Mouse (Mus musculus): ENCODE measurements around the gene Emg1. TPM values are rescaled to one million over a fixed set of nuclear protein-coding genes. Genes with fewer than 3 reads are reported as not detected.

Emg1 gene
- polyA plus RNA-seq (2017; shearing (Covaris generic)), result 100 to 1,000 TPM; 465 to 483 TPM

DNA sequence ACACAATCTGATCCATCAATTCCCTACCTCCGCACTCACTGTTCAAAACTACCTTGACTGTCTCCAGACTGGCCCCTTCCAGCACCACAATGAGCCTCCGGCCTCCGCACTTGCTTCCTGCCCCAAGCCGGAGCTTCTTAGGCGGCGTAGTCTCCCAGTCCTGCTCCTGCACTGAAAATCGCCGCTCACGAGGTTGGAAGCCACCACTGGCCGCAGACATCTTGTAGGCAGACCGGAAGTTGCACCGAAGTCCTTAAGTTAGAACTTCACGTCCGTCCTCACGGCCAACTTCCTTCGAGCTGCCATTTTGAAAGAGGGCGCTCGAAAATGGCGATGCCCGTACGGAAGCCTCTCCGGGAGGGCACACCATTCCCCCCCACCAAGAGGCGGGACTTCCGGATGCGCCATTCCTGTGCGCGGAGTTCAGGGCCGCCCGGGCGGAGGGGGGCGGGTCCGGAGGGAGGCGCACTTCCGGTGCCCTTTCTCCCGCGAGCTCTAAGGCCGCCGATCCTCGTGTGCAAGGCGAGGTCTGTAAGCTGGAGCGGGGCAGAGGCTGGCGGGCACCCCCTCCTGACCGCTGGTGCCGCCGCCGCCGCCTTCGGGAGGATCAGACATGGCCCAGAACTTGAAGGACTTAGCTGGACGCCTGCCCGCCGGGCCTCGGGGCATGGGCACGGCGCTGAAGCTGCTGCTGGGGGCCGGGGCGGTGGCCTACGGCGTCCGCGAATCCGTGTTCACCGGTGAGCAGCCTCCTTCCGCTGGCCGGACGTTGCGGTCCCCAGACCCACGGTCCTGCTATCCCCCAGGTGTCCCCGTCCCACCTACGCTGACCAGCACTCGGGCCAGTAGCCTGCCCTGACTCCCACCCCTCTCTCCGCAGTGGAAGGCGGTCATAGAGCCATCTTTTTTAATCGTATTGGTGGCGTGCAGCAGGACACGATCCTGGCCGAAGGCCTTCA lies at the start of gene Emg1, which contains the start of gene Phb2:
TSS of gene Emg1 (minus strand) at position 355 of the 959 bp plus-strand sequence.
TSS of gene Phb2 (plus strand) at position 513 of the 959 bp plus-strand sequence.
- ATAC-seq, result peak; percentile 97

DNA sequence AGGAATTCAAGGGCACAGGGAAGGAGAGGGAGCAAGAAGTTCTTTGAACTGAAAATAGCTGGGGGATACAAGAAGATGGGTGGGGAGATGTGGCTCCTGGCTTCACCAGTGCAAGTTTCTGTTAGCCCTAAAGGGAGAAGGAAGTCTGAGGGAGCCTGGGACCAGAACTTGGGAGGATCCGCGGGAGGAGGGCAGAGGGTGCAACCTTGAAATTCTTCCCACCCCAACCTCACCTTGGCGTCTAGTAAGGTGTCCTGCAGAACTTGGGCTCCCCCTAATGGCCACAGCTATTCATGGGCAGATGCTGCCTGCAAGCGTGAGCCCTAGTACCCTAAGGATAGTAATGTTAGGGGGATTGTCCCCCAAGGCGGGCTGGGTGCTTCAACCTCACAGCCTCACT lies 47.3 kb upstream of the Emg1 start:
- ATAC-seq, result peak; percentile 84

DNA sequence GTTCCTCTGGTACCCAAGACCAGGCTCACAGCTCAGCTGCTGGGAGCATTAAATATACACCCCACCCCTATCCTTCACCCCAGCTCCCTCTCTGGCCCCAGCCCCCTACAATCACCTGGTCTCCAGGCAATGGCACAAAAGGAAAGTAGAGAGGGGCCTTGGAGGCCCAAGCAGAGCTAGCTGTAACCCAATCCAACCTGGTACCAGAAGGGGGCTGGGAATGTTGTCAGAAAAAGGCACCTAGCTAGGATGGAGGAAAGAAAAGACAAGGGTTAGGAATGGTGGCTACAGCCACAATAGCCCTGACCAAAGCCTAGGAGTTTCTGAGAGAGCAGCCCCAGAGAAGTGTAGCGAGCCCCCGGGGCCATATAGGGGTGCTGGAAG lies 46.9 kb upstream of the Emg1 start:
- no peak for ATAC-seq

DNA sequence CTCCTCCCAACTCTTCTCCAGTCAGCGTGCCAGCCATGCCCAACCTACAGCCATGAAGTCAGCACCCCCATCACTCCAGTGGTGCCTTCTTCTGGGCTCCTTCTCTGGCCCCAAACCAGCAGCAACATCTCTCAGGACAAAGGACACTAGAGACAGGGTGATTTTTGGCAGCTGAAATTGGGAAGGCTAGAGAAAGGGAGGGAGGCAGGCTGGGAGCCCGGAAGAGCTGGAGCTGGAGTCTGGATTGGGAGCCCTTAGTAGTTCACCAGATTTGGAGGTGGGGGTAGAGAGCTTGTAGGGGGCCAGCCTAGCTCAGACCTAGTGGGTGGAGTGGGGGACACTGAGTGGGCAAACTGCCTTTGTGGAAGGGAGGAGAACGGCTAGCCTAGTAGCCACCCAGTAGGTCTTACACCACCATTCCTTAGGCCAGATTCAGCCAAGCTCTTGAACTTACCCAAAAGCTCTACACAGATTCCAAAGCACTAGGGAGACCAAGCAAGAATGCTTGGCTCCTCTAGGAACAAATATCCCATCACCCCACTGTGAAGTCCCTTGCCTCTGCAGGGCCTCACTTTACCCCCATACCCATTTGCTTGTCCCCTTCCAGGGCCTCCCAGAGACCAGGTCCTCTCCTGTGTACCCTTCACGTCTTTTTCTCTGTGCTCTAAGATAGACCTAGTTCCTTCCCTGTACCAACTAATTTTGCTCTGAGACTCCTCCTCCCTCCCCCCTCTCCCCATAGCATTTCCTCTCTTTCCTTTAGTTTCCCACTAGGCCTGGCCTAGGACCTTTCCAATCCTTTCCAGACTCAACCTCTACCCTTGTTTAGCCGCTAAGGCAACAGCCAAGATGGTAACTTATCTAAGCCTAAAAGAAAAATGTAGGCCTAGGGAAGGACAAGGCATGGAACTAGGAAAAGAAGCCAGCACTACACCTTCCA lies 46.2 kb upstream of the Emg1 start:
- ATAC-seq, result no peak

DNA sequence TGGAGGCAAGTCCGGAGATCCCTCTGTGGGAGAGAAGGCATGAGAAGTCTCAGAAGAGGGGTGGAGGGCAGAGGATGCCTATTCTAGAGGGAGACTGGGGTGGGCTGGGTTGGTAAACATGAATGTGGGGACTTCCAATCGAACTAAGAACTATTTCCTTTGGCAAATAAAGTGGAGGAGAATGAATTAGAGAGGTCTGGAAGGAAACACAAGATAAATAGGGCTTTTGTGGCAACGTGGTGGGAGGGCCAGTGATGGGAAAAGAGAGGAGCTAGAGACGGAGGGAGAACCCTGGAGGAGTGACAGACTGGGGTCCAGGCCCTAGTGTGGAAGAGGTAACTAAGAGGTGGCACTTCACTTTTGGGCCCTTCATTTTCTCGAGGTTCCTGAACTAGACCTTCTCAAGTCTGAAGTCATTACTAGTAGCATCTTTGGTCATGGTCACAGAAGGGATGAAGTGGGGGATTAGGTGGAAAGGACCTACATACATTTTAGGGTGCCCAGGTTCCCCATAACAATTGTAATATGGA lies 45.4 kb upstream of the Emg1 start:
- no peak for ATAC-seq

DNA sequence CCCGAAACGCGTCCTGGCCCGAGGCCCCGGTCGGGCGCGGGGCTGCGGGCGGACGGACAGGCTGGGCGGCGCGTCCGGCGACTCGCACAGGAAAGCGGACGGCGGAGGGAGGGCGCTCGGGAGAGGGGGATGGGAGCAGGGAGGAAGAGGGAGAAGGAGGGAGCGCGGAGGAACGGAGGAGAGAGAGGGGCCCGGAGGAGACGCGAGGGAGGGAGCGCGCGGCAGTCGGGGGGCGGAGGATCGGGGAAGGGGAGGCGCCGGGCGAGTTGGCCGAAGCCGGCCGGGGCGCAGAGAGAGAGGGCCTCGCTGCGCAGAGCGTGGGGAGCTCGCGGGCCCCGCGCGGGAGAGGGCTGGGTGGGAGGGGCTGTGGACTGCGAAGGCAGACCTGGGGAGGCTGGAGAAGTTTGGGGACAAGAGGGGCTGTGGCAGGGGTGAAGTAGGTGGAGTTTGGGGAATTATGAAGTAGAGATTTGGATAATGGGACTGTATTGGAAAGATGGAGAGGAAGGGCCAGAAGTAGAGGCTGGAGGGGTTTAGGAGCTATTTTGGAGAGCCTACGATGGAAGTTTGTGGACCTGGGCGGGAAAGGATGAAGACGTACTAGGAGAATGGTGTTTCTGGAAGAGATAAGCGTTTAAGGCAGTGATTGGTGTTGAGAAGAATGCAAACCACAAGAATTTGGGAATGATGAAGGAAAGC lies 44.8 kb upstream of the Emg1 start:
- peak; percentile 39 for ATAC-seq

DNA sequence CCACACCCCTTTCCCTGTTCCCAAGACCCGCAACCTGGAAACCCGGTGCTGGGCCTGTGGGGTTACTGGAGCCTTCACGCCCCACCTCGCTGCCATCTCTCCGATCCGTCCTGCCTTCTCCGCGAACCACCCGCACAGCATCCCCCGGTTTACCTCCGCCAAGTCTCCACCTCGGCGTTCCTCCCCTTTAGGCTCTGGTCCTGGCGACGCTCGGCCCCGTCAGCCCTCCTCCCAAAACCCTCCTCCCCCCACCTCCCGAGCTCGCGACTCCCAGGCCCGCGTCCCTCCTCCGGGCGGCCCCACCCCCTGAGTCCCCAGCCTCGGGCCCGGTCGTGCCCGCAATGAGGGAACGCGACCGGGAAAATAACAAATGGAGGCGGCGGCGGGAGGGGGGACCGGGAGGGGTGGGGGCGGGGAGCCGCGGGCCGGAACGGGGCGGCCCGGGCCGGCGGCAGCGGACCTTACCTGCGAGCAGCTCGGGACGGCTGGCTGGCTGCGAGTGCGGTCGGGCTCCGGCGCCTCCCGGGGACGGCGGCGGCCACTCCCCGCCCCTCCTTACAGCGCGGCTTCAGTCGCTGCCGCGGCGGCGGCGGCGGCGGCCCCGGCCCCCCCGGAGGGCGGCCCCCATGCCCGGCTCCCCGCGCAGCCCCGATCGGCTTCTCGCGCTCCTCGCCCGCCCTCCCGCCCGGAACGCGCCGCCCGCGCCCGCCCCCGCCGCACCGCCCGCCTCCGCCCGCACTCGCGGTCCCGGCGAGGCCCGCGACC lies 44.0 kb upstream of the Emg1 start, which contains the start of the genes Gm45234 and Atn1:
TSS of gene Gm45234 (minus strand) at position 191 of the 765 bp plus-strand sequence.
TSS of gene Atn1 (minus strand) at position 694 of the 765 bp plus-strand sequence.
- peak; percentile 33 for ATAC-seq

DNA sequence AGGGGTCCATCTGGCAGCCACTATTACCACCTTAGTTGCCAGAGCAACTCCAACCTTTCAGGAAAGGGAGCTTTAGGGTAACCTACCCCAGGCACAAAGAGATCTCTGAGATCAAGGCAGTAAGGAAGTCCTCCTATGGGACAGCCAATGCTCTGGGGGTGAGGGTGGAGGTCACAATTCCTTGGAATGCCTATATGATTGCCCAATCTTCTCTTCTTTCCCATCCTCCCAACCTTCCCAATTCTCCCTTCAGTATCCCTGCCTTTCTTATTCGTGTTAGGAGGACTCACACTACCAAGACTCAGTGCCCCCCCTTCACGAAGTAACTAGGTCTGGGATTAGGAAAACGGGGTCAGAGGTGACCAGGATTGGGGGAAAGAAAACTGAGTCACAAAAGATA lies 43.3 kb upstream of the Emg1 start:
- ATAC-seq, result no peak

DNA sequence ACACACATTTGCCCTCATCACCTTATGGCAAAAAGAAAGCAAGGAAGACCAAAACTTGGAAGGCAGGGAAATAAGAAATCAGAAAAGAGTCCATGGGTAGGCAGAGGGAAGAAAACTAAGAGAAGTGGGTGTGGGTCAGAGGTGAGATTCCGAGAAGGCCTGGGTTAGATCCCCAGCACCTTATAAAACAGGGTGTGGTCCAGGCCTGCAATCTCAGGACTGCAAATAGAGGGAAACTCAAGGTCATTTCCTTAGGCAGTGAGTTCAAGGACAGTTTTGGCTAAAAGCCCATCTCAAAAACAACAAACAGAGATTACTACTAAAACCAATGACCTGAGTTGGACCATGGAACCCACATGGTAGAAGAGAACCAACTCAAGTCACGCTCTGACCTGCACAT lies 41.9 kb upstream of the Emg1 start:
- ATAC-seq, result no peak

DNA sequence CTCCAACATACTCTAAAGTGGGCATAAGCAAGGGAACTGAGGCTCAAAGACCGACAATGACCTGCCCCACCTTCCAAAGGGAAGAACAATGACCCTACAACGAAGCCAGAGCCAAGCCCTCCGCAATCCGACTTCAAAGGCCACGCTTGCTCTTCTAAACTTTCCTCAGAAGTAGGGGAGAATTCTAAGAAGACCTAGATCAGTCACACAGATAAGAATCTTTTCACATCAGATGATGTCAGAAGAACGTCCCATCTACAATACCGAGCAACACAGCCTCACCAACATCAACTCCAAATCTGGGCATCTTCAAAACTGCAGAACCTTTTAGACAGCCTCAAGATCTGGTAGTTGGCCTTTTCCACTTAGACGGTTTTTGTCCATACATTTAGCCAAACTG lies 38.4 kb upstream of the Emg1 start:
- ATAC-seq, result peak; percentile 78

DNA sequence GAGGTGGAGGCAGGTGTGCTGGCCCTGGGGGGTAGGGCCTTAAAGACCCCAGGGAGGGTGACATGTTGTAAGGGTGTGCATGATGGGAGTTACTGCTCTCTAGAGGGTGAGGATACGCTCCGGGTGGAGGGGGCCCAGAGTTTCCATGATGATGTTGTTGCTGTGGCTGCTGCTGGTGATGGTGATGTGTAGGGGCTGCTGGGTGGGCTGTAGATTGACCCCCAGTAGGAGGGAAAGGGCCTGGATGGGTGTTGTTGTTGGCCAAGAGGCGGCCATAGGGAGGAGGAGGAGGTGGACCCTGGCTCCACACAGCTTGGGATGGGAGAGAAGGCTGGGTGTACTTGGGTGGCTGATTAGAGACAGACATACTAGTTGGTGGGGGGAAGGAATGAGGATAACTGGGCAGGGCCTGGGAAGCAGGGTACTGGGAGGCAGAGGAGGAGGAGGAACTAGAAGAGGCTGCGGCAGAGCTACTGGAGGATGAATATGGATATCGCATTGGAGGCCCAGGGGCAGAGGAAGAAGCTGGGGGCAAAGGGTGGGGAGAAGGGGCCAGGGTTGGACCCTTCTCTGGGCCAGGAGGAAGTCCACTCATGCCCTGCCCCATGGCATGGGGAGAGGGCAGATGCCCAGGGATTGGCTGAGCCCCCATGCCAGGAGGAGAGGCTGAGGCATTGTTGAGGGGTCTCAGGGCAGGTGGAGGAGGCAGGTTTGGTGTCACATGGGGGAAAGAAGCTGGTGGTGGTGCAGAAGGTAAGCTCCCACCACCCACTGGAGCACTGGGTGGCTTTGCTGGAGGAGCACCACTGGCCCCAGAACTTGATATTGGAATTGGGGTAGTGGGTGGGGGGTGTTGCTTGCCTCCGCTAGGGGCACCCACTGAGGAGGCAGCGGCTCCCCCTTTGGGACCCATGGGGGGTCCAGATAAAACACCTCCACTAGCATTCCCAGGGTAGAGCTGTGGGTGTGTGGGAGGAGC lies 35.0 kb upstream of the Emg1 start:
- no peak for ATAC-seq

DNA sequence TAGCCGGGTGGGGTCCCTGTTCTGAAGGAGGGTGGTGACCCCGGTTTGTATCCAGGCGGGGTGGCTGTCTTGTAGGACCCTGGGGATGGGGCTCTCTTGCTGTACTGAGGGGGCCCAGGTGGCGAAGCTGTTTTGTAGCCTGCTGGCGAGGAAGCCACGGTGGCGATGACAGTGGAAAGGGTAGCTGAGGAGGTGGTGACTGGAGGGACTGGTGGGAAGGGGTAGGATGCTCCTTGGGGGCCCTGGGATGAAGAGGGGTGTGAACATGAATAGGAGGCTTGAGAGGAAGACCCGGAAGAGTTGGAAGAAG lies 34.3 kb upstream of the Emg1 start:
- ATAC-seq, result no peak

DNA sequence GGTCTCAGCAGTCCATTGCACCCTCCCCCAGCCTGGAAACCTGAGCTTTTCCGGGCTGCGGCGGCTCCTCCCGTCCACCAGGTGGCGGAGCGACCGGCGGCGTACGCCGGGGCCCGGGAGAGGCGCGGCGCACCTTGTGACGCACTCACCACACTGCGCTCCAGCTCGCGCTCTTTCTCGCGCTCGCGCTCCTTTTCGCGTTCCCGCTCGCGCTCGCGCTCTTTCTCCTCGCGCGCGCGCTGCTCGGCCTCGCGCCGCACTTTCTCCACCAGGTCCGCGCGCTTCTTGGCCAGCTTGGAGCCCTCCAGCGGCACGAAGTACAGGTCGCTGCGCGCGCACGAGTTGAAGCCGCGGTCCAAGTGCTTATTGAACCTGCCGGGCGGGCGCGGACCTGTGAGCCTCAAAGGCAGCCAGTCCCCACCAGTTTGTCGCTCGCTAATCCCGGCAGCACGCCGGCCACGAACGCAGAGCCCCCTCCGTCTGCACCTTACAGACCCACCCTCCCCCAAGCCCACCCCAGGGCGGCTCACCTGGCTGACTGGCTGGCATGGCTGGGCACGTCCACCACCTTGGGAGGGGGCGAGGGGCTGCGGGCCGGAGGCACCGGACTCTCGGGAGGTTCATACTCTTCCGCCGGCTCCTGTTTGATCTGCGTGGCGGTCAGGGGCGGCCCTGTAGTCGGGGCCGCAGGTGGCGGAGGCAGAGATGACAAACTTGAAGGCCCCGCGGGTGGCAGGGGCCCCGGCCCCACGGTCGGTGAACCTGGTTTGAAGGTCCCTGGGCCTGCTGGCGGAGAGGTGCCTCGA lies 33.7 kb upstream of the Emg1 start:
- ATAC-seq, result peak; percentile 59

DNA sequence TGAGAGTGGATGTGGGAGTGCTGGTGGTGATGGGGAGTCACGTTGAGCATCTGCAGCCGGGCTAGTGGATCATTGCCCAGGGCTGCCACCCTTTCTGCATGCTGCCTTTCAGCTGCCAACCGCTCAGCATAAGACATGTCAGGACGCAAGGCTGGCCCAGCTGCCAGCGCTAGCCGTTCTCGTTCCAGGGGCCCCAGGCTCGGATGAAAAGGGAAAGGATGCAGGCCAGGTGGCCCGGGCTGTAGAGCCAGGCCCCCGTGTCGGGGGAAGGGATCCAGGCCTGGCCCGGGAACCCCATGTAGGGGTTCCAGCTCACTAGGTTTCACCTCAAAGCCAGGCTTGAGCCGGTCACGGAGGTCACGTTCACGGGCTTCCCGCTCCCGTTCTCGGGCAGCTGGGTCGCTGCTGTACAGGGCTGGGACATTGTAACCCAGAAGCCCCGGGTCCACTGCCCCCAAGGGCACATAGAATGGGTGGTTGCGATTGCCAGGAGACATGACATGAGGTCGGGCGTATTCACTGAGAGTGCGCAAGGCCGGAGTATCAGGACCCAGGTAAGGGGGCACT lies 32.9 kb upstream of the Emg1 start:
- ATAC-seq, result no peak

DNA sequence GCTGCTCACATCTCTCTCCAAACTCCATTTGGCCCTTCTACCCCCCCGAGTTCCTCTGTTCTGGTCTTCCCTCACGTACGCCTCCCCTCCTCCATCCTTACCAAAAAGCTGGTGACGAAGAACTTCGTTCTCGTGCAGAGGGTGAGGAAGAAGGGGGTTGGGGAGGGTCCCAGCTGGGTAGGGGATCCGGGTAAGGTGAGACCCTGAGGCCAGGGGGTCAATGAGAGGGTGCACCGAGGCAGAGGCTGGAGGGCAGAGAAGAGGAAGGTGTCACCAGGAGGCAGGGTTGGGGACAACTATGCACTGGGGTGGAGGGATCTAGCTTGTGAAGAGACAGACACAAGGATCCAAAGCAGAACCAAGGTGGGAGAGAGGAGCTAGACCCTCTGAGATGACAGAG lies 31.7 kb upstream of the Emg1 start:
- no peak for ATAC-seq

DNA sequence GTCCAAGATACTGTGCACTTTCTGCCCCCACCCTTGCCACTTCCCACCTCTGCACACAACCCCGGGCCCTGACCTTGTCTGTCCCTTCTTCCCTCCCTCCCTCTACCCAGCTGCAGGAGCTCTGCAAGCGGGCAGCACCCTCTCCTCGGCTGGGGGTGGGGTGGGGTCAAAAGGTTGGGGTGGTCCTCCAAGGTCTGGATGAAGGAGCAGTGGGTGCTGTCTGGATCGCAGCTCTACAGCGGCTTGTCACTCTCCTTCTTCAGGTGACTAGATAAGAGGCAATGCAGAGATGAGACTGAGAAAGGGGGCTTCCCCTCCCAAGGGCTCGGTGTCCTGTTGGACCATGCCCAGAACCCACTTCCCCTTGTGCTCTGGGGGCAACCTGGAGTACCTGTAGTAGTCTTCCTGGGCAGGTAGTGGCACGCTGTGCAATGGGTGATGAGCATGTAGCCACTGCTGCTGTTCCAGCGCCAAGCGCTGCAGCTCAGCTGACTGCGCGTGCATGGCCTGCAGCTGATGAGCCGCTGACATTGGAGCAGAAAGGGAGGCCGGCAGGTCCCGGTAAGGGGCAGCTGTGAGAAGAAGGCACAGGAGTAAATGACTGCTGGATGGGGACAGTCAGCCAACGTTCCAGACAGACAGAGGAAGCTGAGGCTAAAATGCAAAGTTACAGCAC lies 31.0 kb upstream of the Emg1 start:
- no peak for ATAC-seq

DNA sequence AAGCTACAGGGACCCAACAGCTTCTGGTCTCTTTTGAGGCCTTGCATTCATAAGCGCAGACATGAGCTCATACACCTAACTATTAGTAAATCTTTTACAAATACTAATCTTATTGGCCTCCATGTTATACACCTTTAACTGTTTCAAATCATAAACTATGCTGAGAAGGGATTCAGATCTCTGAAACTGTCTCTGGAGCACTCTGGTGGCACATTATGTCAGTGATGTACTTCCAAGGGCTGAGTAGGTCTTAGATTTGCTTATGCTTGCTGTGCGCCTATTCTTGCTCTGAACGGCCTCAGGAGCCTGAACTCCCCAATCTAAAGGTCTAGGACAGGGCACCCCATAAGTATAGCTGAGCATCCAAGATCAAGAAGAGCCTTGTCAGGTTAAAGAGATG lies 29.9 kb upstream of the Emg1 start:
- ATAC-seq, result no peak

All from CD4-positive, CD25-positive, alpha-beta regulatory T cell, adult 4 months (primary cell).